ENCODE assay signal across 8 mouse cellular contexts in genomic region chr17:5805935-5806334, GRCm38 (mm10). TPM values are rescaled to one million over a fixed set of nuclear protein-coding genes. Genes with fewer than 3 reads are reported as not detected.
DNase-seq lines count a peak whose midpoint lies in the region; TF ChIP-seq lines count a peak whose summit lies in the region.

No protein-coding gene starts in this region.

- WGBS in cerebellum, adult 2 months = 66% methylated on average over 2 of the region's 2 CpGs

- TF ChIP-seq CTCF in cerebellum, adult 2 months (IDR thresholded peaks at IDR 0.05; ENCODE audit: borderline replicate concordance, insufficient read depth, low read depth, low read length) = no peak
- no peak for TF ChIP-seq CTCF in left cerebral cortex, adult 2 months (IDR thresholded peaks at IDR 0.05)

- peak; percentile 45 for DNase-seq in embryo, embryonic 10 days (ENCODE audit: low spot score)
- no peak for DNase-seq in embryo, embryonic 9.5 days (ENCODE audit: extremely low spot score)
- DNase-seq in ovary, adult 18-20 months (ENCODE audit: low spot score) = peak; percentile 47
- no peak for DNase-seq in ovary, postnatal 14 days (ENCODE audit: low spot score)
- DNase-seq in kidney, adult 9 months = peak; percentile 90
- peak; percentile 80 for DNase-seq in yolk sac, embryonic 10.5 days (ENCODE audit: low spot score)
- DNase-seq in cerebellum, adult 2 months = no peak
- no peak for DNase-seq in left cerebral cortex, adult 2 months (ENCODE audit: extremely low spot score in 1 of 2, low spot score in 2 of 2)

- H3K4me1 ChIP-seq in cerebellum, adult 2 months (ENCODE audit: control insufficient read depth, insufficient read depth, low read length) = no peaks in the 10 kb centered on the region

- no peak overlapping the region for H3K4me3 ChIP-seq in cerebellum, adult 2 months (replicated peaks; ENCODE audit: insufficient read depth, low read depth, low read length)
- no peak overlapping the region for H3K4me3 ChIP-seq in left cerebral cortex, adult 2 months

- no peaks in the 10 kb centered on the region for H3K27me3 ChIP-seq in cerebellum, adult 2 months (ENCODE audit: control insufficient read depth, insufficient read depth, low read length)

- no peak for TF ChIP-seq POLR2A in cerebellum, adult 2 months (IDR thresholded peaks at IDR 0.05; ENCODE audit: borderline replicate concordance, insufficient read depth, low read length)

- intact Hi-C loops in left cerebral cortex, adult 2 months (cut with DNase I) = no loop called here

- H3K27ac ChIP-seq in cerebellum, adult 2 months (ENCODE audit: insufficient read depth, low read length) = no peak overlapping the region
- H3K27ac ChIP-seq in left cerebral cortex, adult 2 months = no peak overlapping the region

RNA-seq across cellular contexts. Expression of gene Snx9, which starts 35.2 kb away (rescaled TPM):
- polyA plus RNA-seq in cerebellum, adult 2 months (2012; rRNA removed) = 17.8 and 19.1 TPM in 2 replicates
- total RNA-seq in left cerebral cortex, adult 2 months (2021) = 10 to 100 TPM; 14.7 to 16.6 TPM

Comparison
In these comparisons a context has a peak if more than half of its experiments do, and no peak if none do; other contexts are left out.
1. DNase-seq: peak in embryo, embryonic 10 days (single experiment), ovary, adult 18-20 months (single experiment), kidney, adult 9 months (single experiment) and yolk sac, embryonic 10.5 days (single experiment); none in embryo, embryonic 9.5 days (single experiment), ovary, postnatal 14 days (single experiment), cerebellum, adult 2 months (0 of 2) and left cerebral cortex, adult 2 months (0 of 2).